Mouse (Mus musculus) kidney, adult 2 months (tissue): ENCODE results near the gene Fos.

Experiments
- CTCF ChIP-seq: fragments of 200-500 bp; conservative IDR thresholded peaks from 2 replicates; pipeline ENCODE4 v1.5.1; 2011; ENCODE audit warnings: low read depth, mild to moderate bottlenecking, control low read depth, low read length, moderate library complexity, mixed read lengths; ENCODE audit not compliant: insufficient read depth, insufficient read length
- POLR2A ChIP-seq: fragments of 200-500 bp; IDR thresholded peaks from one replicate; pipeline ENCODE4 v1.6.1; 2011; ENCODE audit warnings: low read depth, low read length, control low read depth

DNA sequence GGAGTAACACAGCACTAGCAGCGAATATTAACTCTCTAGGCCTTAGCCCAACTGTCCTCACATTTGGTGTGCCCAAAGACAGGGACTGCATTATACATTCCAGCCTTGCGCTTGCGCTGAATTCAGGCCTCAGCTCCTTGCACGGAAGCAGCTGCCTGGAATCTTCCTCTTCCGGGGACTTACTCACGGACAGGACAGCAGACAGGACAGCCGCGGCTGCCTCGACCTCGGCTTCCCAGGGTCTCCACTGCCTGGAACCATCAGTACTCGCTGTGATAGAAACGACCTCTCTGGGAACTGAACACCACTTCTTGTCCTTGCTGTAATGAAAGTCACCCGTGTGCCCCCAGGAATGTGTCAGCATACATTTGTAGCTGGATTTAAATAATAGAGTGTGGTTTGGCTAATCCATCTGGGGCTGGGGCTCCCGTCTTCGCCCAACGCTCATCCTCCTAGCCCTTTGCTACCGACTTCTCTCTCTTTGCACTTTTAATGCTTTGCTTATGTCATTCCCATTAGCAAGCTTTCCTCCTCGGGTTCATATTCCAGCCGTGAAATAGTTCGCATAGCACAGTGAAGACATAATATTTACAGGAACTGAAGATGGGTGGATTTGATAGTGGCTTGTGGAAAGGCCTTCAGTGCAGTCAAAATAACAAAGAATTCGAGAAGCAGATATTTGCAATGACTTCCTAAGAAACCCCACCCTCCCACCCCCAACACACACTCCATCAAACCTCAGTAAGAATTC, 11.6 kb upstream of the Fos start:
- no peak for TF ChIP-seq POLR2A
- TF ChIP-seq CTCF = no peak
